Mouse (Mus musculus): ENCODE measurements around the gene Spg7. TPM values are rescaled to one million over a fixed set of nuclear protein-coding genes. Genes with fewer than 3 reads are reported as not detected.

Spg7 gene
- polyA plus RNA-seq, 1 experiment from 2014 or later, result 51.8 TPM

DNA sequence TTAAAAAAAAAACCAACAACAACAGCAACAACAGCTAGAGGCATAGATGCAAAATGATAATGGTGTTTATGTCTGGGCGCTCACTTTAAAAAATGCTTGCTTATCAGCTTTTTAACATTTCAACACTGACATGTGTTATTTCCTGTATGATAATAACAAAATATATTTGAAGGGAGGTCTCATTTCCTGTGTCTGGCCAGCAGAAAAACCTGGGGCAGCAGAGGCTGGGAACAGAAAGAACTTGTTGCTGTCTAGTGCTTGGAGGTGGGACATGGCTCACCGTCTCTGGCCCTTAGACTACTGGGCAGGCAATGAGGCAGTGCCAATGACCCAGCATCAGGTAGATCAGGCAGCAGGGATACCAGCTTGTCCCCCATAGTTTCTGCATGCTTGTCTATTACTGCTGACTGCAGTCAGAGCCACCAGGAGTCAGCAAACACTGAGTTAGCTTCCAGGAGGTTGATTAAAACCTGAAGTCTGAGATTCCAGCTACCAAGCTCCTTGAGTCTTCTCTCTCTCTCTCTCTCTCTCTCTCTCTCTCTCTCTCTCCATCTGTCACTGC, 51.2 kb downstream of the Spg7 start:
- Histone ChIP-seq H3K9me3 (ENCODE audit: control insufficient read depth, low read length) (no peaks in the 10 kb centered on the region), H3K27ac (ENCODE audit: low read length) (no peak overlapping the region), H3K4me3 (replicated peaks; ENCODE audit: low read length) (no peak overlapping the region), H3K4me2 (ENCODE audit: low read length) (no peak overlapping the region), H3K27me3 (replicated peaks; ENCODE audit: control insufficient read depth, insufficient read depth, low read length) (peaks cover 31% of the 10 kb centered on the region), H3K36me3 (ENCODE audit: control insufficient read depth, insufficient read depth) (no peaks in the 10 kb centered on the region), H3K9ac (replicated peaks; ENCODE audit: low read depth, low read length) (no peak overlapping the region), H3K4me1 (replicated peaks; ENCODE audit: control insufficient read depth, insufficient read depth, low read length) (peaks cover 11% of the 10 kb centered on the region)
- 72% methylated on average over 2 of the region's 2 CpGs for WGBS
- ATAC-seq, result no peak

DNA sequence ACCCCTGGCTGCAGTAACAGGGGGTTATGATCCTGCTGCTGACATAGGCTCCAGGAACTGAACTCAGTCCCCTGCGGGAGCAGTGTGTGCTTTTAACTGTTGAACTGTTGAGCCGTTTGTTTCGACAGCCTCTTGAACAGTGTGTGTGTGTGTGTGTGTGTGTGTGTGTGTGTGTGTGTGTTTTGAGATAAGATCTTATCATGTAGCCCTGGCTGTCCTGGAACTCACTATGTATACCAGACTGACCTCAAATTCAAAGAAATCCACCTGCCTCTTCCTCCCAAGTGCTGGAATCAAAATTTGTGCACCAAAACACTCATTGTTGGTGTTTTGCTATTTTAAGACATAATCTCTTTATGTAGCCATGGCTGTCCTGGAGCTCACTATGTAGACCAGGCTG, 51.9 kb downstream of the Spg7 start:
- no peak for ATAC-seq
- H3K27me3 ChIP-seq (replicated peaks; ENCODE audit: control insufficient read depth, insufficient read depth, low read length), result peaks cover 34% of the 10 kb centered on the region
- WGBS, result 68% methylated on average over 3 of the region's 3 CpGs

DNA sequence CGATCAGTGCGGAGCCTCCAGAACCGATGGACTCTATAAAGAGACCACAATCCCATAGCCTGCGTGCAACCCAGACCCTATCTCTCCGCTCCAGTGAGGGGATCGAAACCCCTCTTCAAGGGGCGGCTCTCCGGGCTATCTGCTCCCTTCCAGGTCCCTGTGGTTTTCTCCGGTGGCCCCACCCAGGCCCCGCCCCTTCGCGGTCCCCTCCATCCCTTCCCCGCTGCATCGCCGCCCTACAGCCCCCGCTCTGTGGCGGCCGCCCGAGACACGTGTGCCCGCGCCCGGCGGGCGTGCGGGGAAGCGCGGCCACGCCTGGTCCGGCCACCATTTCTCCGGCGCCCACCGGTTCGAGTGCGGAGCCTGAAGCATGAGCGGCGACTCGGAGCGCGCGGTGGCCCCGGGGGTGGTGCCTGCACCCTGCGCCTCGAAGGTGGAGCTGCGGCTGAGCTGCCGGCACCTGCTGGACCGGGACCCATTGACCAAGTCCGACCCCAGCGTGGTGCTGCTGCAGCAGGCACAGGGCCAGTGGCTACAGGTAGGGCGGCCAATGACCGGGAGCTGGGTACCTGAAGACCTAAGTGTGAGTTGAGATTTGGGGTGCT, 54.5 kb downstream of the Spg7 start, which contains the start of gene Cpne7:
Gene Cpne7, plus strand, starts transcription at position 248 of the 605 bp plus-strand sequence.
- Histone ChIP-seq H3K4me1 (replicated peaks; ENCODE audit: control insufficient read depth, insufficient read depth, low read length) (peaks cover 11% of the 10 kb centered on the region), H3K4me3 (replicated peaks; ENCODE audit: low read length) (peak within 1 kb of the TSS; percentile 52), H3K27ac (ENCODE audit: low read length) (no peak within 1 kb of the TSS), H3K9ac (replicated peaks; ENCODE audit: low read depth, low read length) (peak within 1 kb of the TSS; percentile 55), H3K36me3 (ENCODE audit: control insufficient read depth, insufficient read depth) (no peaks in the 10 kb centered on the region), H3K9me3 (ENCODE audit: control insufficient read depth, low read length) (no peaks in the 10 kb centered on the region), H3K4me2 (ENCODE audit: low read length) (peak within 1 kb of the TSS; percentile 88), H3K27me3 (replicated peaks; ENCODE audit: control insufficient read depth, insufficient read depth, low read length) (peaks cover 34% of the 10 kb centered on the region)
- under 1% methylated on average over 51 of the region's 51 CpGs for WGBS
- ATAC-seq, result no peak

More for the DNA sequence above, 51.9 kb downstream of the Spg7 start:
- Histone ChIP-seq H3K4me2 (ENCODE audit: low read length) (no peak overlapping the region), H3K36me3 (ENCODE audit: control insufficient read depth, insufficient read depth) (no peaks in the 10 kb centered on the region), H3K9me3 (ENCODE audit: control insufficient read depth, low read length) (no peaks in the 10 kb centered on the region), H3K9ac (replicated peaks; ENCODE audit: low read depth, low read length) (no peak overlapping the region), H3K4me3 (replicated peaks; ENCODE audit: low read length) (no peak overlapping the region), H3K4me1 (replicated peaks; ENCODE audit: control insufficient read depth, insufficient read depth, low read length) (peaks cover 11% of the 10 kb centered on the region), H3K27ac (ENCODE audit: low read length) (no peak overlapping the region)

DNA sequence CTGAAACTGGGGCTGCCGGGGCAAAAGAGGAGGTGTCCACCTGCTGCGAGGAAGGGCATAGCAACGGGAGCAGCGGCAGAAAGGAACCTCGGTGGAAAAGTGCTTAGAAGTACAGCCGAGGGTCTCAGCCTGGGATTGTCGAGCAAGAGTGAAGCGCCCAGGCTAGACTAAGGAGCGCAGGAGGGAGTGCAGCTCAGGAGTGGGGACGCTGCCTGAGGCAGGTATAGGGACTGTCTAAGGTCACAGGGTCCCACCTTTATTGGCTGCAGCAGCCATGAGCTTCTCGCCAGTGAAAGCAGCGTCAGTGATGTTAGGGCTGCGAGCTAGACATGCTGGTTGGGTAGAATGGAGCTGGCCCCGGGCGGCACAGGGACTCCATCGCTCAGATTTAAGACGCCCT, 55.0 kb downstream of the Spg7 start:
- Histone ChIP-seq H3K4me3 (replicated peaks; ENCODE audit: low read length) (peak overlapping the region; percentile 52), H3K9me3 (ENCODE audit: control insufficient read depth, low read length) (no peaks in the 10 kb centered on the region), H3K4me2 (ENCODE audit: low read length) (peak overlapping the region; percentile 88), H3K4me1 (replicated peaks; ENCODE audit: control insufficient read depth, insufficient read depth, low read length) (peaks cover 11% of the 10 kb centered on the region), H3K27me3 (replicated peaks; ENCODE audit: control insufficient read depth, insufficient read depth, low read length) (peaks cover 34% of the 10 kb centered on the region), H3K27ac (ENCODE audit: low read length) (no peak overlapping the region), H3K9ac (replicated peaks; ENCODE audit: low read depth, low read length) (peak overlapping the region; percentile 55), H3K36me3 (ENCODE audit: control insufficient read depth, insufficient read depth) (no peaks in the 10 kb centered on the region)
- under 1% methylated on average over 17 of the region's 17 CpGs for WGBS
- no peak for ATAC-seq

- Histone ChIP-seq H3K4me2 (ENCODE audit: low read length) (no peak overlapping the region), H3K27ac (ENCODE audit: low read length) (no peak overlapping the region), H3K4me3 (replicated peaks; ENCODE audit: low read length) (no peak overlapping the region), H3K4me1 (replicated peaks; ENCODE audit: control insufficient read depth, insufficient read depth, low read length) (peaks cover 6% of the 10 kb centered on the region), H3K36me3 (ENCODE audit: control insufficient read depth, insufficient read depth) (no peaks in the 10 kb centered on the region), H3K27me3 (replicated peaks; ENCODE audit: control insufficient read depth, insufficient read depth, low read length) (peaks cover 22% of the 10 kb centered on the region), H3K9me3 (ENCODE audit: control insufficient read depth, low read length) (no peaks in the 10 kb centered on the region), H3K9ac (replicated peaks; ENCODE audit: low read depth, low read length) (no peak overlapping the region)
- 70% methylated on average over 9 of the region's 9 CpGs for WGBS
- ATAC-seq, result no peak
These were observed 59.3 kb downstream of the Spg7 start for GRCm38 (mm10) chr8:123122059-123122458.

DNA sequence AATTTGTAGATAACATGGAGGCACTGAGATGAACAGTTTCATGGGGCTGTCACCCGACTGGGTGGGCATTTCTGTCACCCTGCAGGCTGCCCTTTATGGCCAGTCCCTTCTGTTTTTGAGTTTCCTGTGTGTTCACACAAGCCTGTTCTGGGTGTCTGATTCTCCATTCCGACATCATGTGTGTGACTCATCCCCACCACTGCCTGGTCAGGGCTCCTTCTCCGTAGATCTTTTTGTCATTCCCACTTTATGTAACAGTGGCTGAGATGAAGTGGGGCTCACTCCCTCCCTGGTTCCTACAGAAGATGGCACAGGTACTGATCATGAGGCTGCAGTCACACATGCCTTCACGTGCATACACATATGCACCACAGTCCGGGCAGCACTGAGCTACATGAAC, 59.9 kb downstream of the Spg7 start:
- WGBS, result 77% methylated on average over 5 of the region's 5 CpGs
- Histone ChIP-seq H3K27ac (ENCODE audit: low read length) (no peak overlapping the region), H3K36me3 (ENCODE audit: control insufficient read depth, insufficient read depth) (no peaks in the 10 kb centered on the region), H3K27me3 (replicated peaks; ENCODE audit: control insufficient read depth, insufficient read depth, low read length) (peaks cover 16% of the 10 kb centered on the region), H3K4me2 (ENCODE audit: low read length) (no peak overlapping the region), H3K9ac (replicated peaks; ENCODE audit: low read depth, low read length) (no peak overlapping the region), H3K9me3 (ENCODE audit: control insufficient read depth, low read length) (no peaks in the 10 kb centered on the region), H3K4me1 (replicated peaks; ENCODE audit: control insufficient read depth, insufficient read depth, low read length) (peaks cover under 1% of the 10 kb centered on the region), H3K4me3 (replicated peaks; ENCODE audit: low read length) (no peak overlapping the region)
- ATAC-seq, result no peak

DNA sequence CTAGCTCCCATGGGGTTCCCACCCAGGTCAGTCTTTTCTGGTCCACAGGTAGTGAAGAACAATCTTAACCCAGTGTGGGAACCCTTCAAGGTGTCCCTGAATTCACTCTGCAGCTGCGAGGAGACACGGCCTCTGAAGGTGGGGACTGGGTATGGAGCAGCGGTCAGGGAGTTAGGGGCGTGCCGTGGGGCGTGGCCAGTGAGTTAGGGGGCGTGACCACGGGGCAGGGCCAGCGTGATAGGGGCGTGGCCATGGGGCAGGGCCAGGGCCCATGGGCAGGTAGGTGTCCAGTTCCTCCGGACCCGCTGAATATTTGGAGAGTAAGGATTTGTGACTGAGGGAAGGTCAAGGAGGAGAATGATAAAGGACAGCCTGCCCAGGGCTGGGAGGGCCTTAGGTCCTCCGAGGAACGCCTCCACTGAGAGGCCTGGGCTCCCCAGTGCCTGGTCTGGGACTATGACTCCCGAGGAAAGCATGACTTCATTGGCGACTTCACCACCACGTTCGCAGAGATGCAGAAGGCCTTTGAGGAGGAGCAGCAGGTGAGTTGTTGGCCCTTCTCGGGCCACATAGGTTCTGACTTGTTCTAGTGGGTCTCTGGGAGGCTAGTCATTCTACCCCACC, 63.6 kb downstream of the Spg7 start:
- ATAC-seq, result no peak
- Histone ChIP-seq H3K4me3 (replicated peaks; ENCODE audit: low read length) (no peak overlapping the region), H3K27ac (ENCODE audit: low read length) (no peak overlapping the region), H3K9ac (replicated peaks; ENCODE audit: low read depth, low read length) (no peak overlapping the region), H3K4me2 (ENCODE audit: low read length) (no peak overlapping the region), H3K36me3 (ENCODE audit: control insufficient read depth, insufficient read depth) (no peaks in the 10 kb centered on the region), H3K27me3 (replicated peaks; ENCODE audit: control insufficient read depth, insufficient read depth, low read length) (peaks cover 3% of the 10 kb centered on the region; the same call in 1 of the 2 replicates), H3K4me1 (replicated peaks; ENCODE audit: control insufficient read depth, insufficient read depth, low read length) (no peaks in the 10 kb centered on the region), H3K9me3 (ENCODE audit: control insufficient read depth, low read length) (no peaks in the 10 kb centered on the region)
- 5% methylated on average over 19 of the region's 19 CpGs for WGBS

DNA sequence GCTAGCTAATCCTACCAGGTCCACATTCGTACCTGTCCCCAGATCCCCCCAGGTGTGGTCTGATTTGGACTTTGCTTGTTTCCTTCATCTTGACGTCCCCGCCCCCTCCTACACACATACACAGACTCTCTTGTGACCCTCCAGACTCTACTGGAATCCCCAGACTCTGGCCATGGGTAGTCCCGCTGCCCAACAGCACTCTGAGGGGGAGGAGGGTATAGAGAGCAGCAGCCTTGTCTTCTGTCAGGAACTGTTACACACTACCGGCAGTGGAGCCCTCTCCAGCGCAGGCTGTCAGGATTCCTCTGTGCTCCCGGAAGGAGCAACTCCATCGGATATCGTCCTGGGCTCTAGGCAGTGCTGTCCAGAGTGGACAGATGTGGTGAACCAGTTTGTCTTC, 68.3 kb downstream of the Spg7 start:
- no peaks in the 10 kb centered on the region; the same call in 1 of the 2 replicates for H3K9me3 ChIP-seq (ENCODE audit: control insufficient read depth, low read length)
- peaks cover 17% of the 10 kb centered on the region for H3K4me1 ChIP-seq (replicated peaks; ENCODE audit: control insufficient read depth, insufficient read depth, low read length)
- no peaks in the 10 kb centered on the region for H3K36me3 ChIP-seq (ENCODE audit: control insufficient read depth, insufficient read depth)
- no peak for ATAC-seq
- H3K27me3 ChIP-seq (replicated peaks; ENCODE audit: control insufficient read depth, insufficient read depth, low read length), result peaks cover 3% of the 10 kb centered on the region; the same call in 1 of the 2 replicates
- no peak overlapping the region for H3K9ac ChIP-seq (replicated peaks; ENCODE audit: low read depth, low read length)
- H3K27ac ChIP-seq (ENCODE audit: low read length), result no peak overlapping the region
- no peak overlapping the region for H3K4me2 ChIP-seq (ENCODE audit: low read length)
- whole genome bisulfite sequencing, result 78% methylated on average over 9 of the region's 9 CpGs
- H3K4me3 ChIP-seq (replicated peaks; ENCODE audit: low read length), result no peak overlapping the region

GRCm38 (mm10) chr8:123132953-123133352, 70.2 kb downstream of the Spg7 start:
- Histone ChIP-seq H3K4me3 (replicated peaks; ENCODE audit: low read length) (no peak overlapping the region), H3K9me3 (ENCODE audit: control insufficient read depth, low read length) (no peaks in the 10 kb centered on the region; the same call in 1 of the 2 replicates), H3K27me3 (replicated peaks; ENCODE audit: control insufficient read depth, insufficient read depth, low read length) (no peaks in the 10 kb centered on the region), H3K36me3 (ENCODE audit: control insufficient read depth, insufficient read depth) (no peaks in the 10 kb centered on the region), H3K4me2 (ENCODE audit: low read length) (no peak overlapping the region), H3K27ac (ENCODE audit: low read length) (no peak overlapping the region), H3K4me1 (replicated peaks; ENCODE audit: control insufficient read depth, insufficient read depth, low read length) (peaks cover 24% of the 10 kb centered on the region), H3K9ac (replicated peaks; ENCODE audit: low read depth, low read length) (no peak overlapping the region)
- ATAC-seq, result no peak
- 95% methylated on average over 2 of the region's 2 CpGs for WGBS

Data from forebrain, embryonic 16.5 days (tissue).